Mouse (Mus musculus): ENCODE data around the gene Muc20. TPM values are rescaled to one million over a fixed set of nuclear protein-coding genes. Genes with fewer than 3 reads are reported as not detected.

The Muc20 gene
- polyA plus RNA-seq (2017; shearing (Covaris generic)): under 1 TPM; 0.20 to 0.66 TPM

DNA sequence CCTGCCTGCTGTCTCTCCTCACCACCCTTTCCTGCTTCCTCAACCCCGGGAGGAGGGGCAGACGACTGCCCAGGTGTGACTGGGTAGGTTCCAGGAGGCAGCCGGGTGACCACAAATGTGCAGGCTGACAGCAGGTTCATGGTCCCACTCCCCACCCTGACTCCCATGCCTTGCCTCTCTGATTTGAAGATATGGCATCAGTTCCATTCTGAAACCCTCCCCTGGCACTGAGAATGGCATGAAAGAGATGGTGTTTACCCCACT is at the start of gene Muc20:
Muc20 (minus strand) TSS at position 10 of the 264 bp plus-strand sequence.

DNA sequence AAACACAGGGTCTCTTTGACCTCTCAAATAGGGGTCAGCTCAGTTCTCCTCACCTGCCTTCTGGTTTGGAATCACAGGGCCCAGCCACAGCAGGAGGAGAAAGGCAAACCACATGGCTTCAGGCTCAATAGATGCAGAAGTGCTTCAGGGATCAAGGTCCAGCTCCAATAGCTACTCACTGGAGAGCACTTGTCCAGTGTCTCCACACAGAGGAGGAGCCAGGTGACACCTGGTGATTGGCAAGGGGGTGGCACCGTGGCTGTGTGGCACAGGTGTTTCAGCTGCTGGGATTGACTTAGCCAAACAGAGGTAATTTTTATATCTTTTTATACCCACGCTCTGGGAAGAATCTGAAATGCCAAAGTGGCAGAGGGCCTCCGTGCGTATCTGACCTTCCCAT is 13.1 kb upstream of the Muc20 start, which contains the start of gene Smbd1:
Smbd1 (minus strand) TSS at position 157 of the 400 bp plus-strand sequence.

DNA sequence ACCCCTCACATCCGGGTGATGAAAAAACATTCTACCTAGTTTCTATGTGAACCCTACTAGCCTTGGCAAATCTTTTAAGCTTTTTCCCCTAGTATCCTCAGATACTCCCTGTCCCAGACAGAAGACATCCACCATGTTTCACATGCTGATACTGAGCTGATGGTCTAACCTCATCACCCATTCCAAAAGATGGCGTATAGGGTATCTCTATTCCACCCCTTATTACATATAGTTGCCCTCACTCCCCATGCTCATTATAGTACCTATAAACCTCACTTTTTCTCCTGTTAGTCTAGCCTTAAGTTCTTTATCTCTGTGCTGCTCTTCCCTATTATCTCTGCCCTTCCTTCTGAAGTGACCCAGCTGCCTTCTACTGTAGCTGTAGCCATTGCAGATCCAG is 61.6 kb downstream of the Muc20 start, which contains the start of gene Muc4:
Muc4 (plus strand) TSS at position 301 of the 400 bp plus-strand sequence.

Other genes with a start within 250 kb of the Muc20 start
- 10 to 100 TPM; 20.1 to 20.4 TPM for gene Tfrc, start 188.5 kb downstream of the Muc20 start, polyA plus RNA-seq (2017; shearing (Covaris generic))
- gene Tnk2, start 153.6 kb downstream of the Muc20 start, polyA plus RNA-seq (2017; shearing (Covaris generic)): 10 to 100 TPM; 21.6 to 26.5 TPM
- 1 to 10 TPM in 1 of 2 experiments, under 1 TPM in 1; 0.23 to 1.3 TPM for gene Muc4, start 61.5 kb downstream of the Muc20 start, polyA plus RNA-seq (2017; shearing (Covaris generic))
- not detected for gene Smbd1, start 13.0 kb upstream of the Muc20 start, polyA plus RNA-seq (2017; shearing (Covaris generic))
- 10 to 100 TPM; 61.5 to 78.6 TPM for gene Fyttd1, start 80.1 kb upstream of the Muc20 start, polyA plus RNA-seq (2017; shearing (Covaris generic))
- gene Rubcn, start 80.3 kb upstream of the Muc20 start, polyA plus RNA-seq (2017; shearing (Covaris generic)): 10 to 100 TPM; 17.9 to 25.4 TPM
- 10 to 100 TPM; 58.2 to 73.5 TPM for gene Lrch3, start 116.7 kb upstream of the Muc20 start, polyA plus RNA-seq (2017; shearing (Covaris generic))